Mouse (Mus musculus) 416B (cell line): Measurements from ENCODE around the gene Cnpy4.
"Not testable (repeated sequence)": the region's sequence is repeated elsewhere in the genome, so short reads cannot be mapped to it uniquely, and the experiment has no call there.

Experiments
- DNase-seq: peaks from one replicate; pipeline ENCODE4 v3.0.0; 2011; ENCODE audit warnings: low read depth

Gene Cnpy4

DNA sequence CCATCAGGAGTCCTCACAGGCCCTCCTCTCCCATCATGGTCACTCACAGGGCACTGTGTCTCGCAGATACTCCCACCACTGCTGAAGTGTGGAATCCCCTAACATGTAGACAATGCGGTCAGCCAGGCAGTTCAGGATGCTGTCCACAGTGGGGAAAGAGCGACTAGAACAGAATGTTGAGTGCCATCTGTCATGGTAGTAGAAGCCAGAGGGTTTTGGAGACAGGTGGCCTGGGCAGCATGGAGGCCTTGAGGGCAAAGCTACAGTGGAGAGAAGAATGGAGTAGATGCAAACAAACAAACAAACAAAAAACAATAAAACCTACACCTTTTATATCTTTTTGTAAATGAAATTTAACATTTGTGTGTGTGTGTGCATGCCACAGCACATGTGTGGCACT lies 14.8 kb downstream of the Cnpy4 start:
- DNase-seq = no peak

- DNase-seq = peak; percentile 60
Observed at GRCm38 (mm10) chr5:138207253-138207652, 20.0 kb downstream of the Cnpy4 start.

DNA sequence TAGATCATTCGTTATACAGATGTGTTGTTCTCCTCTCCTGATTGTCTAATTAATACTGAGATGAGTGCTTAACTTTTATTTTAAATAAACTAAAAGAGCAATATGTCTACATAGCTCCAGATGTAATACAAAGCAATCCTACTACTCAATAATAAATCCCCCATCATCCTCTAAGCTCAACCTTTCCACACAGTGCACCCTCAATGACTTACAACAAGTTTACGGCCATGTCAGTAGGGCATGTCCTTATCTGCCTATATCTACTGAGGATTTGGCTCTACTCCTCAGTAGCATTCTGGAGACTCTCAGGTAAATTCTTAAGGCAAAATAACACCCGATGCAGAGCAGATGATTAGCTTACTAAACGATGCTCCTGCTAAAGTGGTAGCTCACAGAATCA lies 20.6 kb downstream of the Cnpy4 start:
- no peak for DNase-seq

- DNase-seq = not testable (repeated sequence)
Observed at GRCm38 (mm10) chr5:138216632-138217031, 29.3 kb downstream of the Cnpy4 start.

GRCm38 (mm10) chr5:138219864-138220263 lies 32.6 kb downstream of the Cnpy4 start:
- no peak for DNase-seq

- DNase-seq = peak; percentile 91
Observed at GRCm38 (mm10) chr5:138222111-138222510, 34.8 kb downstream of the Cnpy4 start.

DNA sequence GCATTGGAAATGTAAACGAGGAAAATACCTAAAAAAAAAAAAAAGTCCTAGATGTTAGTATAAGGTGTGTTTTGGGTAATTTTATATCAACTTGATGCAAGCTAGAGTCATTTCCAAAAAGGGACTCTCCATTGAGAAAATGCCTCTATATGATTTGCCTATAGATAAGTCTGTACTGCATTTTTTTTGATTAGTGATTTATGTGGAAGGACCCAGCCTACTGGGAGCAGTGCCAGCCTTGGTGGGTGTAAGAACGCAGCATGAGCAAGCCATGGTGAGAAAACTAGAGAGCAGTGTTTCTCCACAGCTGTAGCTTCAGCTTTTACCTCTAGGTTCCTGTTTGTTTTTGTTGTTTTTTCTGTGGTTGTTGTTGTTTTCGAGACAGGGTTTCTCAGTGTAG lies 36.0 kb downstream of the Cnpy4 start:
- DNase-seq = peak; percentile 51

DNA sequence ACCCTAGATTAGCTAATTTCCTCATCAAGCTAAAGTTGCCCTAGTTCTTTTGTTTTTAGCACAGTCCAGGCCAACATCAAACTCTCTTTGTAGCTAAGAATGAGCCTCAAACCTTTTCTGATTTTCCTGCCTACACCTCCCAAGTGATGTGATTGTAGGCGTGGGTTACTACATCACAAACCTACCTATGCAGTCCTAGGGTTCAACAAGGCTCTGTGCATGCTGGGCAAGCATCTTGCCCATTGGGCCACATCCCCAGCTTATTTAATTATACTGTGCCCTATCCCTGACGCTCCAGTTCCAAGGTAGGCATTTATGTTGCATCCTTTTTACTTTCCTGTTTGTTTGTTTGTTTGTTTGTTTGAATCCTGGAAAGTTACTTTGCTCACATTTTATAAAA lies 38.4 kb downstream of the Cnpy4 start, which contains the start of gene Nxpe5:
Nxpe5 (plus strand) TSS at position 199 of the 400 bp plus-strand sequence.
- peak; percentile 54 for DNase-seq

- DNase-seq = peak; percentile 62
Observed at GRCm38 (mm10) chr5:138226491-138226890, 39.2 kb downstream of the Cnpy4 start.

GRCm38 (mm10) chr5:138227367-138227766 lies 40.1 kb downstream of the Cnpy4 start:
- DNase-seq = peak; percentile 99

GRCm38 (mm10) chr5:138228026-138228425 lies 40.7 kb downstream of the Cnpy4 start:
- DNase-seq = peak; percentile 87

GRCm38 (mm10) chr5:138229511-138229910 lies 42.2 kb downstream of the Cnpy4 start:
- no peak for DNase-seq

DNA sequence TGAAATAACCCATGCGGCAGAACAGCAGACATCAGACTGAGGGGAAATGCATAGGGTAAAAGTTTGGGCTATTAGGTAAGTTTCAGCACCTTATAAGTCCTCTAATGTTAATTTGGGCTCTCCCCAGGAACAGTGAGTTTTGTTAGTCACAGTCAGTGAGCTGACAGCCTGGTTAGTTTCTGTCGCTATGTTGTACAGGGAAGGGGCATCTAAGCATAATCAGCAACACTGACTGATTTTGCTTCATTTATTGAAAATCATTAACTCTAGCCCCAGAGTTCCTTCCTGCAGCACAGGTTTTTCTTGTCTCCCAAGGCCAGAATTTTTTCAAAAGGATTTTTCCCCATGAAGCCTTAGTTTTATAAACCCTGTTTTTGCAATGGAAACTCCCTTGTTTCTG lies 46.5 kb downstream of the Cnpy4 start:
- no peak for DNase-seq

- no peak for DNase-seq
Observed at GRCm38 (mm10) chr5:138234224-138234623, 46.9 kb downstream of the Cnpy4 start.

- peak; percentile 92 for DNase-seq
Observed at GRCm38 (mm10) chr5:138241511-138241910, 54.2 kb downstream of the Cnpy4 start.
